Mouse (Mus musculus): ENCODE measurements around the gene Hrk.

GRCm38 (mm10) chr5:118169222-118170221 lies 5.1 kb downstream of the Hrk start:
- TF ChIP-seq CTCF (IDR thresholded peaks at IDR 0.05) (peak; percentile 17), EP300 (IDR thresholded peaks at IDR 0.05) (no peak)

All from lung, postnatal 0 days (tissue).